In the genomic region with DNA sequence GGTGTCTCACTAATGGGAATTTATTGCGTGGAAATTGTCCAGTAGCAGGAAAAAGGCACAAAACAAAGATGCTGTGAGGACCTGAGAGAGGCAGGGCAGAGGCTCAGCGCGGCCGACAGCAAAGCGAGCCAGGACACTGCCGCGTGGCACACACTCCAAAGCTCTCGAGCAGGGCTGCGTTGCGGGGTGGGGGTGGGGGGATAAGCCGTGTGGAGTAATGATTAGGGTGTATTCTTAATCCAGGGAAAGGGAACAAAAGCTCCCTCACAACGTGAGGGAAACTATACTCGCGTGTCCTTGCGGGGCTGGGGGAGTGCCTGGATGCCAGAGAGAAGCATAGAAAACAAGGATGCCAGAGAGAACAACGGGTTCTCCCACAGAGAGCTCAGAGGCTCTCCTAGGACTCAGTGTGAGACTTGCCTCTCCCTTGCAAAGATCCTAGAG, we compare ENCODE assay signal across 8 mouse cellular contexts. TPM values are rescaled to one million over a fixed set of nuclear protein-coding genes. Genes with fewer than 3 reads are reported as not detected.
DNase-seq lines count a peak whose midpoint lies in the region; ATAC-seq and TF ChIP-seq lines count a peak whose summit lies in the region.

No protein-coding gene starts in this region.

- 6% methylated on average over 16 of the region's 16 CpGs for WGBS in liver, embryonic 15.5 days (ENCODE audit: insufficient replicate concordance)

- ATAC-seq in liver, embryonic 15.5 days (ENCODE audit: insufficient read depth), result no peak

- intact Hi-C loops in left cerebral cortex, adult 2 months (cut with DNase I), result no loop called here

- no peak for TF ChIP-seq CTCF in left cerebral cortex, adult 2 months (IDR thresholded peaks at IDR 0.05)

- H3K27ac ChIP-seq in liver, embryonic 15.5 days (replicated peaks), result no peak overlapping the region
- no peak overlapping the region for H3K27ac ChIP-seq in left cerebral cortex, adult 2 months

- peaks cover 73% of the 10 kb centered on the region for H3K27me3 ChIP-seq in liver, embryonic 15.5 days

- peak overlapping the region; percentile 7; the same call in 1 of the 2 replicates for H3K4me2 ChIP-seq in liver, embryonic 15.5 days

- H3K9ac ChIP-seq in liver, embryonic 15.5 days, result no peak overlapping the region

- DNase-seq in cerebellum, postnatal 10 days, result peak; percentile 43 to 61
- DNase-seq in cerebellum, postnatal 14 days, result no peak
- DNase-seq in right cerebral cortex, postnatal 4 days, result peak; percentile 27
- no peak for DNase-seq in right cerebral cortex, postnatal 25 days
- peak; percentile 63 for DNase-seq in testis, postnatal 10 days (ENCODE audit: low spot score)
- DNase-seq in left cerebral cortex, adult 2 months (ENCODE audit: extremely low spot score in 1 of 2, low spot score in 2 of 2), result no peak
- DNase-seq in gastrocnemius, adult 8-10 months (ENCODE audit: low spot score in 2 of 2), result no peak

- H3K36me3 ChIP-seq in liver, embryonic 15.5 days (replicated peaks), result no peaks in the 10 kb centered on the region

- H3K4me3 ChIP-seq in liver, embryonic 15.5 days (replicated peaks), result no peak overlapping the region
- H3K4me3 ChIP-seq in left cerebral cortex, adult 2 months, result no peak overlapping the region

- peaks cover 58% of the 10 kb centered on the region for H3K4me1 ChIP-seq in liver, embryonic 15.5 days (replicated peaks)

- H3K9me3 ChIP-seq in liver, embryonic 15.5 days (replicated peaks), result no peaks in the 10 kb centered on the region

RNA-seq across cellular contexts. Expression of gene Aldh1b1, which starts 33.7 kb away (rescaled TPM):
- polyA plus RNA-seq in liver, embryonic 15.5 days (2015; fragmentation: Nextera tagmentation; extraction: Ambion mirVana), result 84.6 and 101 TPM in 2 replicates
- 1 to 10 TPM; 4.9 to 5.2 TPM for total RNA-seq in left cerebral cortex, adult 2 months (2021)
- total RNA-seq in gastrocnemius, adult 8-10 months (2022), result under 1 TPM; 0.27 to 0.81 (median 0.37) TPM

Comparison
In these comparisons a context has a peak if more than half of its experiments do, and no peak if none do; other contexts are left out.
1. DNase-seq: peak in cerebellum, postnatal 10 days (2 of 2), right cerebral cortex, postnatal 4 days (single experiment) and testis, postnatal 10 days (single experiment); none in cerebellum, postnatal 14 days (0 of 2), right cerebral cortex, postnatal 25 days (single experiment), left cerebral cortex, adult 2 months (0 of 2) and gastrocnemius, adult 8-10 months (0 of 2).